Mouse (Mus musculus) right cerebral cortex, adult 18-20 months (tissue): ENCODE measurements around the gene Tyrobp.

Source experiments
- DNase-seq: peaks from one replicate; pipeline ENCODE4 v3.0.0; 2022; ENCODE audit warnings: mixed read lengths

The Tyrobp gene

GRCm38 (mm10) chr7:30464816-30465300, 51.3 kb downstream of the Tyrobp start:
- DNase-seq = no peak
